Mouse (Mus musculus): ENCODE data around the gene Slc12a5.

Slc12a5 gene

GRCm38 (mm10) chr2:164947930-164948329, 12.7 kb upstream of the Slc12a5 start:
- no peak for DNase-seq

GRCm38 (mm10) chr2:164948962-164949361, 11.6 kb upstream of the Slc12a5 start:
- DNase-seq: no peak

GRCm38 (mm10) chr2:164950501-164950900, 10.1 kb upstream of the Slc12a5 start:
- no peak for DNase-seq

- DNase-seq: no peak
These were observed 8.9 kb upstream of the Slc12a5 start for GRCm38 (mm10) chr2:164951745-164952144.

- DNase-seq: no peak
These were observed 8.2 kb upstream of the Slc12a5 start for GRCm38 (mm10) chr2:164952448-164952847.

GRCm38 (mm10) chr2:164953224-164953623, 7.4 kb upstream of the Slc12a5 start:
- peak; percentile 42 for DNase-seq

GRCm38 (mm10) chr2:164955725-164956124, 4.9 kb upstream of the Slc12a5 start:
- DNase-seq: no peak

- DNase-seq: no peak
These were observed 4.4 kb upstream of the Slc12a5 start for GRCm38 (mm10) chr2:164956195-164956594.

GRCm38 (mm10) chr2:164957548-164958315, 2.9 kb upstream of the Slc12a5 start:
- DNase-seq: no peak

GRCm38 (mm10) chr2:164961506-164962182, 1.0 kb downstream of the Slc12a5 start:
- DNase-seq: peak; percentile 53

- no peak for DNase-seq
These were observed 1.6 kb downstream of the Slc12a5 start for GRCm38 (mm10) chr2:164962183-164962580.

- DNase-seq: peak; percentile 81
These were observed 3.8 kb downstream of the Slc12a5 start for GRCm38 (mm10) chr2:164964242-164964894.

- DNase-seq: no peak
These were observed 4.4 kb downstream of the Slc12a5 start for GRCm38 (mm10) chr2:164964981-164965380.

GRCm38 (mm10) chr2:164966381-164966780, 5.8 kb downstream of the Slc12a5 start:
- no peak for DNase-seq

GRCm38 (mm10) chr2:164967193-164967592, 6.6 kb downstream of the Slc12a5 start:
- no peak for DNase-seq

- DNase-seq: peak; percentile 80
These were observed 7.3 kb downstream of the Slc12a5 start for GRCm38 (mm10) chr2:164967761-164968440.

GRCm38 (mm10) chr2:164968451-164968851, 7.8 kb downstream of the Slc12a5 start:
- DNase-seq: peak; percentile 42

- no peak for DNase-seq
These were observed 8.8 kb downstream of the Slc12a5 start for GRCm38 (mm10) chr2:164969348-164969781.

- peak; percentile 70 for DNase-seq
These were observed 10.1 kb downstream of the Slc12a5 start for GRCm38 (mm10) chr2:164970631-164971196.

- DNase-seq: no peak
These were observed 12.0 kb downstream of the Slc12a5 start for GRCm38 (mm10) chr2:164972646-164973045.

GRCm38 (mm10) chr2:164975611-164976010, 15.0 kb downstream of the Slc12a5 start:
- DNase-seq: no peak

GRCm38 (mm10) chr2:164979749-164980148, 19.1 kb downstream of the Slc12a5 start:
- DNase-seq: no peak

- no peak for DNase-seq
These were observed 25.4 kb downstream of the Slc12a5 start for GRCm38 (mm10) chr2:164985962-164986361.

All from layer of hippocampus, adult 9-11 months (tissue).